Mouse (Mus musculus) frontal cortex, postnatal 25 days (tissue): ENCODE data around the gene Ldhal6b.

Source experiments
- DNase-seq, 2 experiments: peaks; one replicate each; pipeline ENCODE4 v3.0.0; 2022; ENCODE audit warnings: low spot score in 2 of 2

The Ldhal6b gene

GRCm38 (mm10) chr17:5410336-5410735 lies 8.2 kb downstream of the Ldhal6b start:
- no peak for DNase-seq

- no peak for DNase-seq
These were observed 11.5 kb downstream of the Ldhal6b start for GRCm38 (mm10) chr17:5407030-5407429.

DNA sequence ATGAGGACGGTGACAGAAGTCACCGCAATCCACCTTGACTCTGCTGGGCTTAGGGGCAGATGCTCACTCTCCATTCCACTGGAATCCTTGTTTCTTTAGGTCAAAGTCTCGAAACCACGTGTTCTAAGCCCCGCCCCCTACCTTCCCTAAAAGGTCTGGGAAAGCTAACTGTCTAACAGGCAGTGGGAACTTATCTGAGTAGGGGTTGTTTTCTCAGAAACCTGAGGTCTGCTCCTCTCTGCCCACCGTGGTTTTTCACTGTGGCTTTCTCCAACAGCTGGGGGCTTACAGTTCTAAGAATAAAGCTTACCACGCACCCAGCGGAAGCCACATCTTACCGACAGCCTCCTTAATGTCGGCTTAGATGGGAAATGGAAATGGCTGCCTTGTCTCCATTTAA lies 12.0 kb downstream of the Ldhal6b start:
- no peak for DNase-seq

DNA sequence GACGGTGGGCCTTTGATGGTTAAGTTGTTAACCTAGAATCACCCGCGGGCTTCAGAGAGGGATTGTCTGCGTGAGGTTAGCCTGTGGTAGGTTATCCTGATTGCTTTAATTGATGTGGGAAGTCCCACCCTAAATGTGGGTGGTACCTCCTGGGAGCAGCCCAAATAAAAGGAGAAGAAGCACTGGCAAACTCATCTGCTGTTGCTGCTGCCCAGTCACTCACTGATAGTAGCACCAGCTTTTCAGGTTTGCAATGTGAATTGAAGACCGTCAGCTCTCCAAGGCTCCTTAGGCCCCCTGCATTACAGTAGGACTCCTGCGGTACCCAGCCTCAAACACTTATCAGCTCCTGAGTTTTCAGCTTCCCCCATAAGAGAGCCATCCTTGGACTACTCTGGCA lies 14.7 kb downstream of the Ldhal6b start:
- DNase-seq: no peak

- DNase-seq: peak; percentile 42 to 45
These were observed 15.9 kb downstream of the Ldhal6b start for GRCm38 (mm10) chr17:5402624-5403023.

DNA sequence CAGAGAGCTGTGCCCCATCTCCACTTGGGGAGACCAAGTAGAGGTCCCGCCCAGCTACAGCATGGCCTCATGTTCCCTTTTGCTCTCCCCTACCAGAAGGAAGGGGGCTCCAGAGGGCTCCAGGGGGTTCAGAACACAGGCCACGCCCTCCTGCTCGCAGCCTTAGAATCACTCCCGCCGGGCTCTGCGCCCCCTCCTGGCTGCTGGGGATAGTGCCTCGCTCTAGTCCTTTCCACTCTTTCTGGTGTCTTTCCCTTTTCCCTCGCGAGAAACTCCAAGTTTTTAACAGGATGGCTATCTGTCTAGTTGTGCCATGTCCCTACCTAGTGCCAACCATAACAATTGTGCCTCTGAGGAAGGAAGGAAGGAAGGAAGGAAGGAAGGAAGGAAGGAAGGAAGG lies 16.5 kb downstream of the Ldhal6b start:
- peak; percentile 53 to 62 for DNase-seq

DNA sequence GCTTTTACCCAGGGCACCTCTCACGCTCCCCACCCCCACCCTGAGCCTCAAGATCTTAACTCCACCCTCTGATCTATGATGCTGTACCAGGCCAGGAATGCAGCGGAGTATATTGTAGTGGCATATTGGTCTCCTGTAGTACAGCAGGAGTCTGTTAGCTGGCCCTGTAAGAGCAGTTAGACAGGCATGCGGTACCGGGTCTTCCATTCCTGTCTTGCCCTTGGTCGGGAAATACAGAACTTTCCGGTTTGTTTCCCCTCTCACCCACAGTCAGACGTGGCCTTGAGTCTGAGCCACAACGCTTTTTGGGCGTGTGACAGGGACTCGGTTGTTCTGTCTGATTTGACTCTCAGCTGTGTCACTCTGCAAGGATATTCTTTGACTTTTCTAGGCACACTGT lies 17.3 kb downstream of the Ldhal6b start:
- no peak for DNase-seq

GRCm38 (mm10) chr17:5400435-5401090 lies 18.0 kb downstream of the Ldhal6b start:
- DNase-seq: no peak

GRCm38 (mm10) chr17:5397148-5398007 lies 21.2 kb downstream of the Ldhal6b start:
- peak; percentile 82 to 86 for DNase-seq

DNA sequence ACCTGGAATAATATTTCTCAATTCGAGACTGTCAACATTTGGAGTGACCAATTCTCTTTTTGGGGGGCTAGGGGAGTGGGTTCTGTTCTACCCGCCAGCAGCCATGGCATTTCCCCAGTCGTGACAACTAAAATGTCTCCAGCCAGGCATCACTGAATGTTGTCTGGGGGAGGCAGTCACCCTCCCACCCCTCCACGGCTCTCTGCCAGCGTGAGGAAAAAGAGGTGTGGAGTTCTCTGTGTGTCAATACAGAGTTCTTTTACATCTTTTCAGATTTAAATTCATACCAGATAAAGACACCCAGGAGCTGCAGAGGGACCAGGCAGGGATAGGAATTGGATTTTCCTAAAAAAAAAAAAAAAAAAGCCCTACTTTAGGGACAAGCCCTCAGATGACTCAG lies 22.4 kb downstream of the Ldhal6b start:
- peak in 1 of 2 experiments; percentile 35 for DNase-seq

- no peak for DNase-seq
These were observed 22.9 kb downstream of the Ldhal6b start for GRCm38 (mm10) chr17:5395454-5396205.

GRCm38 (mm10) chr17:5390682-5391081 lies 27.9 kb downstream of the Ldhal6b start:
- no peak for DNase-seq

GRCm38 (mm10) chr17:5388351-5388750 lies 30.2 kb downstream of the Ldhal6b start:
- DNase-seq: no peak

DNA sequence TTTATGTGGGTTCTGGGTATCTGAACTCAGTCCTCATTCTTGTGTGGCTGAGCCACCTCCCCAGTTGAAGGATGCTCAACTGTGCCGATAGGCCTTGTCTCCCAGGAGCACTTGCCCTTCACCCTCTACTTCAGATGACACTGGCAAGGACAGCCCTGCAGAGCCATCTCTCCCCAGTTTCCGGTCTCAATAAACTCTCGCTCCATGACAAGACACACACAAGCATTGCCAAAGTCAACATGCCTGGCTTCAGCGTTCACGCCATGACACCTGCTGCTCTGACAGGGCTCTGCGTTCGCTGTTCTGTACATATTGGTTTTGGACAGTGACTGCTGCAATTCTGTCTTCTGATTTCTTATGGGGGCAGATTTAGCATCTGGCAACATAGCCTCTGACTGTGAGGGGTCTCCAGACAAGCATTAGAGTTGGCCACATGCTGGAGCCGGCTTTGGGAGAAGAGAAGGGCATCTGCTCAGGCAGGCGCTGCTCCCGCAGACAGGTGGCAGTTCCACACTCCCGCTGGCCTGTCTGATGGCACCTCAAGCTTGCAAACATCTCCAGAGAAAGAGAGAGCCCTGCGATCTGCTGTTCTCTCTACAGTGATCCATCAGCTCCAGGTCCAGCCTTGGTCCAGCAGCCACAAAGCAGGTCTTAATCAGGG lies 31.6 kb downstream of the Ldhal6b start:
- no peak for DNase-seq

GRCm38 (mm10) chr17:5385694-5386093 lies 32.9 kb downstream of the Ldhal6b start:
- no peak for DNase-seq

DNA sequence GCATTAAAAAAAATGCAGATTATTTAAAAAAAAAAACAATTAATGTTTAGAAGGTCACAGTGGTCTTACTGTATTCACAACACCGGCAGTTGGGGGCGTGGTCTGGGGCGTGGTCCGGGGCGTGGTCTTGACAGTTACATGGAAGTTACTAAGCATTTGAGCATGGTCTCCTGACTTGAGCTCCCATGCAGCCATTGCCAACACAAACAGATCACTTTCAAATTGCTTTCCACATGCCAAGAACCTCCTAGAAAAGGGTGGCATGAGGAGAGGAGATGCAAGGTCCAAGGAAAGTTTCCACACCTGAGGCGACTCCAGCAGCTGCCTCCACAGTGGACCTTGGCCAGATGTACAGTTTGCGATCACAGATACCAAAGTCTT lies 40.6 kb downstream of the Ldhal6b start:
- DNase-seq: no peak

- DNase-seq: no peak
These were observed 41.2 kb downstream of the Ldhal6b start for GRCm38 (mm10) chr17:5377151-5377929.

GRCm38 (mm10) chr17:5372951-5373350 lies 45.6 kb downstream of the Ldhal6b start:
- no peak for DNase-seq

- no peak for DNase-seq
These were observed 47.0 kb downstream of the Ldhal6b start for GRCm38 (mm10) chr17:5371521-5371920.

DNA sequence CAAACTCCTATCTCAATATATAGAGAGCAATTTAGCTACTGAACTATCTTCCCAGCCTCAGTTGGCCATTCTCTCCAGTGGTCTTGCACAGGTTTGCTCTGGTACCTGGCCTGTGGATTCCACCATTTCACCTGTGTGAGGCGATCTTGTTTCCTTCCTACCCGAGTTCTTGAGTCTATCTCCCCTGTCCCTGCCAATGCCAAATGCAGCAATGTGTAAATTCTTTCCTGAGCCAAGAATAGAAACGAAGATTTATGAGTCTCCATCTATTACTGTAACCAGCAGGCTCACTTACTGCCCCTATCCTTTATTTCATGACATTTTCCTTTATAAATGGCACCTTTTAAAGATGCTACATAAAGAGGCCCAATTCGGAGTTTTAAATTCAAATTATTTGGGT lies 47.5 kb downstream of the Ldhal6b start:
- no peak for DNase-seq
